Mouse (Mus musculus): ENCODE results near the gene Gata5. TPM values are rescaled to one million over a fixed set of nuclear protein-coding genes. Genes with fewer than 3 reads are reported as not detected.

The Gata5 gene
- total RNA-seq (2014; fragmentation: Nextera tagmentation) (not detected in 2 replicates), total RNA-seq (2017) (0.11 TPM in 1 of 2 replicates, not detected in the other), polyA plus RNA-seq (2012) (not detected in 2 replicates)

GRCm38 (mm10) chr2:180334551-180334986, at the start of gene Gata5:
Gene Gata5 (minus strand): TSS chr2:180334699.
- H3K27me3 ChIP-seq (ENCODE audit: insufficient read depth, low read length) = peaks cover 17% of the 10 kb centered on the region; the same call in 1 of the 2 replicates
- TF ChIP-seq CTCF (IDR thresholded peaks at IDR 0.05; ENCODE audit: low read depth, low read length) (no peak), GATA2 (IDR thresholded peaks at IDR 0.05; ENCODE audit: borderline replicate concordance, low read depth, low read length) (no peak), TAL1 (conservative IDR thresholded peaks at IDR 0.05; ENCODE audit: low read depth, low read length) (no peak), POLR2AphosphoS5 (IDR thresholded peaks at IDR 0.05; ENCODE audit: insufficient replicate concordance, low read depth, low read length) (no peak), GATA1 (IDR thresholded peaks at IDR 0.05; ENCODE audit: borderline replicate concordance, low read length) (no peak)
- DNase-seq (ENCODE audit: low spot score) = no peak
- no peak for ATAC-seq (ENCODE audit: extremely low read depth, insufficient number of reproducible peaks, low FRiP score, poor library complexity, severe bottlenecking)
- no peak within 1 kb of the TSS for H3K4me3 ChIP-seq (ENCODE audit: low read depth, low read length)
- H3K9me3 ChIP-seq (replicated peaks) = no peaks in the 10 kb centered on the region
- H3K36me3 ChIP-seq (replicated peaks) = no peaks in the 10 kb centered on the region
- no peaks in the 10 kb centered on the region for H3K4me1 ChIP-seq (ENCODE audit: insufficient read depth, low read depth, low read length)

- Histone ChIP-seq H3K4me1 (ENCODE audit: insufficient read depth, low read depth, low read length) (no peaks in the 10 kb centered on the region), H3K27me3 (ENCODE audit: insufficient read depth, low read length) (peaks cover 4% of the 10 kb centered on the region; the same call in 1 of the 2 replicates), H3K36me3 (replicated peaks) (no peaks in the 10 kb centered on the region), H3K4me3 (ENCODE audit: low read depth, low read length) (no peak overlapping the region), H3K9me3 (replicated peaks) (no peaks in the 10 kb centered on the region)
- DNase-seq (ENCODE audit: low spot score) (no peak), ATAC-seq (ENCODE audit: extremely low read depth, insufficient number of reproducible peaks, low FRiP score, poor library complexity, severe bottlenecking) (no peak)
- no peak for TF ChIP-seq GATA1 (IDR thresholded peaks at IDR 0.05; ENCODE audit: borderline replicate concordance, low read length)
- TF ChIP-seq POLR2AphosphoS5 (IDR thresholded peaks at IDR 0.05; ENCODE audit: insufficient replicate concordance, low read depth, low read length) = no peak
- TF ChIP-seq CTCF (IDR thresholded peaks at IDR 0.05; ENCODE audit: low read depth, low read length) = no peak
- no peak for TF ChIP-seq GATA2 (IDR thresholded peaks at IDR 0.05; ENCODE audit: borderline replicate concordance, low read depth, low read length)
- TF ChIP-seq TAL1 (conservative IDR thresholded peaks at IDR 0.05; ENCODE audit: low read depth, low read length) = no peak
Observed at GRCm38 (mm10) chr2:180376730-180377129, 42.2 kb upstream of the Gata5 start.

DNA sequence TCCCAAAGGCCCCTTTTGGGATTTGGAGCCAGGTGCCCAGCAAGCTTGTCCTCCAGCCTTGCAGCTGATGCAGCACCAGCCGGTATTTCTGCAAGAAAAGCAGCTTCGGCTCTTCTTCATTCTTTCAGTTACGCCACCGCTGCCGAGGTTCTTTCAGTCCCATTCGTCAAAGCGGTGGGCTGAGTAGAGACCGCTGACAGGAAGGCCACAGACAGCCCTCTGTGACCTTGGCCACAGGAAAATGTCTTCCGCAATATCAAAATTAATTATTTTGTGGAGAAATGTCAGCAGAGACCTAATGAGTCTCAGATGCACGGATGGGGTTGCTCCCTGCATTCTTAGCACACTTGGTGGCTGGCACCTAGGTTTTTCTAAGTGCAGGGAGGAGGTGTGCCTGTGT, 38.8 kb upstream of the Gata5 start:
- H3K27me3 ChIP-seq (ENCODE audit: insufficient read depth, low read length) = peaks cover 4% of the 10 kb centered on the region; the same call in 1 of the 2 replicates

DNA sequence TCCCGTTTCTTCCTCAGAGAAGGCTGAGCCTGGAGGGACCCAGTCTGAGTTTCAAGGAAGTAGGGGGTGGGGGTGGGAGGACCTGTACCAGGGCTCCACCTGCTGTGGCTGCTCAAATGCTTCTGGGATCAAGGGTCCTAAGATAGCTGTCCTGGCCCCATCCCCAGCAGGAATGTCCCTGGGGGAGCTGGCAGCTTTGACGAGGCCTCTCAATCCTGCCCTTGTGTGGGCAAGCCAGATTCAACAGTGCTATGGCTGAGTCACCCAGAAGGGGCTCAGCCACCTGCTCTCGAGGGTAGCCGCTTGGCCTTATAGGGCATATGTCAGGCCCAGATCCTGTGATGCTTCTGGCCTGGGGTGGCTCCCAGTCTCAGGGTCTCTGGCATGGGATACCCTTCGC, 33.9 kb upstream of the Gata5 start:
- no peak for TF ChIP-seq POLR2AphosphoS5 (IDR thresholded peaks at IDR 0.05; ENCODE audit: insufficient replicate concordance, low read depth, low read length)
- no peak for TF ChIP-seq GATA1 (IDR thresholded peaks at IDR 0.05; ENCODE audit: borderline replicate concordance, low read length)
- no peak for TF ChIP-seq TAL1 (conservative IDR thresholded peaks at IDR 0.05; ENCODE audit: low read depth, low read length)
- TF ChIP-seq GATA2 (IDR thresholded peaks at IDR 0.05; ENCODE audit: borderline replicate concordance, low read depth, low read length) = no peak
- no peak for TF ChIP-seq CTCF (IDR thresholded peaks at IDR 0.05; ENCODE audit: low read depth, low read length)
- Histone ChIP-seq H3K36me3 (replicated peaks) (no peaks in the 10 kb centered on the region), H3K4me1 (ENCODE audit: insufficient read depth, low read depth, low read length) (no peaks in the 10 kb centered on the region), H3K4me3 (ENCODE audit: low read depth, low read length) (no peak overlapping the region), H3K27me3 (ENCODE audit: insufficient read depth, low read length) (peaks cover 10% of the 10 kb centered on the region; the same call in 1 of the 2 replicates), H3K9me3 (replicated peaks) (no peaks in the 10 kb centered on the region)
- DNase-seq (ENCODE audit: low spot score) = no peak
- ATAC-seq (ENCODE audit: extremely low read depth, insufficient number of reproducible peaks, low FRiP score, poor library complexity, severe bottlenecking) = no peak

More for the DNA sequence above, 38.8 kb upstream of the Gata5 start:
- Histone ChIP-seq H3K4me3 (ENCODE audit: low read depth, low read length) (no peak overlapping the region), H3K9me3 (replicated peaks) (no peaks in the 10 kb centered on the region), H3K4me1 (ENCODE audit: insufficient read depth, low read depth, low read length) (no peaks in the 10 kb centered on the region), H3K36me3 (replicated peaks) (no peaks in the 10 kb centered on the region)
- ATAC-seq (ENCODE audit: extremely low read depth, insufficient number of reproducible peaks, low FRiP score, poor library complexity, severe bottlenecking) (no peak), DNase-seq (ENCODE audit: low spot score) (no peak)
- TF ChIP-seq GATA1 (IDR thresholded peaks at IDR 0.05; ENCODE audit: borderline replicate concordance, low read length) = no peak
- TF ChIP-seq TAL1 (conservative IDR thresholded peaks at IDR 0.05; ENCODE audit: low read depth, low read length) = no peak
- TF ChIP-seq CTCF (IDR thresholded peaks at IDR 0.05; ENCODE audit: low read depth, low read length) = no peak
- no peak for TF ChIP-seq GATA2 (IDR thresholded peaks at IDR 0.05; ENCODE audit: borderline replicate concordance, low read depth, low read length)
- no peak for TF ChIP-seq POLR2AphosphoS5 (IDR thresholded peaks at IDR 0.05; ENCODE audit: insufficient replicate concordance, low read depth, low read length)

DNA sequence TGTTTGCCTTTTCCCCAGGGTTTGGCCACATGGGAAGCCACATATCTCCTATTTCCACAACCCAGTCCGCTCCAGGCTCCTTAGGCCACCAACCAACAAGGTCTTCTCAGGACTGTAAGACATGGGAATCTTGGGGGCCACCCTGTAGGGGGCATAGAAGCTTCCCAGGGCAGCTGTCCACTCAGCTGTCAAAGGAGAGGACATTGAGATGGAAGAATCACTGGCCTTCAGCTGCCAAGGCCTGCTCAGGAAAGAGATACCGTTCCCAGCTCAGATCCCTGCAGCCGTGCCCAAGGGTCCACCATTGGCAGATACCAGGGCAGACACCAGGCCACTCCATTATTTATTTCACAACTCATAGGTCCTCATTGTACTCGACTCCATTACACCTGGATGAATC, 32.9 kb upstream of the Gata5 start:
- no peak for DNase-seq (ENCODE audit: low spot score)
- H3K9me3 ChIP-seq (replicated peaks) = no peaks in the 10 kb centered on the region
- peaks cover 10% of the 10 kb centered on the region; the same call in 1 of the 2 replicates for H3K27me3 ChIP-seq (ENCODE audit: insufficient read depth, low read length)
- ATAC-seq (ENCODE audit: extremely low read depth, insufficient number of reproducible peaks, low FRiP score, poor library complexity, severe bottlenecking) = no peak
- no peak overlapping the region for H3K4me3 ChIP-seq (ENCODE audit: low read depth, low read length)
- H3K4me1 ChIP-seq (ENCODE audit: insufficient read depth, low read depth, low read length) = no peaks in the 10 kb centered on the region
- no peaks in the 10 kb centered on the region for H3K36me3 ChIP-seq (replicated peaks)
- TF ChIP-seq GATA2 (IDR thresholded peaks at IDR 0.05; ENCODE audit: borderline replicate concordance, low read depth, low read length) = no peak
- TF ChIP-seq POLR2AphosphoS5 (IDR thresholded peaks at IDR 0.05; ENCODE audit: insufficient replicate concordance, low read depth, low read length) = no peak
- no peak for TF ChIP-seq TAL1 (conservative IDR thresholded peaks at IDR 0.05; ENCODE audit: low read depth, low read length)
- no peak for TF ChIP-seq GATA1 (IDR thresholded peaks at IDR 0.05; ENCODE audit: borderline replicate concordance, low read length)
- no peak for TF ChIP-seq CTCF (IDR thresholded peaks at IDR 0.05; ENCODE audit: low read depth, low read length)

- H3K27me3 ChIP-seq (ENCODE audit: insufficient read depth, low read length) = peaks cover 14% of the 10 kb centered on the region
- no peaks in the 10 kb centered on the region for H3K4me1 ChIP-seq (ENCODE audit: insufficient read depth, low read depth, low read length)
- no peaks in the 10 kb centered on the region for H3K9me3 ChIP-seq (replicated peaks)
- no peak for TF ChIP-seq CTCF (IDR thresholded peaks at IDR 0.05; ENCODE audit: low read depth, low read length)
- no peak for TF ChIP-seq GATA1 (IDR thresholded peaks at IDR 0.05; ENCODE audit: borderline replicate concordance, low read length)
- TF ChIP-seq POLR2AphosphoS5 (IDR thresholded peaks at IDR 0.05; ENCODE audit: insufficient replicate concordance, low read depth, low read length) = no peak
- TF ChIP-seq TAL1 (conservative IDR thresholded peaks at IDR 0.05; ENCODE audit: low read depth, low read length) = no peak
- no peak for TF ChIP-seq GATA2 (IDR thresholded peaks at IDR 0.05; ENCODE audit: borderline replicate concordance, low read depth, low read length)
- no peak for ATAC-seq (ENCODE audit: extremely low read depth, insufficient number of reproducible peaks, low FRiP score, poor library complexity, severe bottlenecking)
- H3K4me3 ChIP-seq (ENCODE audit: low read depth, low read length) = no peak overlapping the region
- DNase-seq (ENCODE audit: low spot score) = no peak
- H3K36me3 ChIP-seq (replicated peaks) = no peaks in the 10 kb centered on the region
Observed at GRCm38 (mm10) chr2:180363434-180363720, 28.9 kb upstream of the Gata5 start.
